Mouse (Mus musculus): ENCODE results near the gene Rnls.

- TF ChIP-seq POLR2A (IDR thresholded peaks at IDR 0.05; ENCODE audit: low read depth, low read length) (no peak), CTCF (conservative IDR thresholded peaks at IDR 0.05; ENCODE audit: insufficient read depth, insufficient read length, low read depth, low read length) (no peak)
Observed at GRCm38 (mm10) chr19:33326706-33327641, 65.1 kb downstream of the Rnls start.

All from kidney, adult 2 months (tissue).